Mouse (Mus musculus): ENCODE data around the gene Bicc1. TPM values are rescaled to one million over a fixed set of nuclear protein-coding genes. Genes with fewer than 3 reads are reported as not detected.

The Bicc1 gene
- polyA plus RNA-seq, 1 experiment from 2014 or later: 3.5 TPM

- ATAC-seq (ENCODE audit: low read depth): no peak
- H3K9me3 ChIP-seq (replicated peaks; ENCODE audit: control insufficient read depth, low read length): no peaks in the 10 kb centered on the region
- no peaks in the 10 kb centered on the region for H3K4me1 ChIP-seq (ENCODE audit: control insufficient read depth, low read depth, low read length)
- no peak overlapping the region for H3K4me2 ChIP-seq (ENCODE audit: low read depth, low read length)
- H3K9ac ChIP-seq (ENCODE audit: low read depth, low read length): no peak overlapping the region
- H3K36me3 ChIP-seq (ENCODE audit: control insufficient read depth, insufficient read depth): no peaks in the 10 kb centered on the region
- no peak overlapping the region for H3K4me3 ChIP-seq (ENCODE audit: low read depth, low read length)
- no peak overlapping the region for H3K27ac ChIP-seq (ENCODE audit: low read length)
- WGBS (ENCODE audit: insufficient replicate concordance): 72% methylated on average over 8 of the region's 8 CpGs
- no peaks in the 10 kb centered on the region for H3K27me3 ChIP-seq (ENCODE audit: control insufficient read depth, insufficient read depth, low read depth, low read length)
Observed at GRCm38 (mm10) chr10:71094707-71095254, 64.7 kb downstream of the Bicc1 start.

GRCm38 (mm10) chr10:71093312-71093711 is 66.2 kb downstream of the Bicc1 start:
- no peak for ATAC-seq (ENCODE audit: low read depth)
- H3K27ac ChIP-seq (ENCODE audit: low read length): no peak overlapping the region
- H3K36me3 ChIP-seq (ENCODE audit: control insufficient read depth, insufficient read depth): no peaks in the 10 kb centered on the region
- 65% methylated on average over 2 of the region's 2 CpGs for WGBS (ENCODE audit: insufficient replicate concordance)
- H3K9me3 ChIP-seq (replicated peaks; ENCODE audit: control insufficient read depth, low read length): no peaks in the 10 kb centered on the region
- H3K27me3 ChIP-seq (ENCODE audit: control insufficient read depth, insufficient read depth, low read depth, low read length): no peaks in the 10 kb centered on the region
- H3K4me2 ChIP-seq (ENCODE audit: low read depth, low read length): no peak overlapping the region
- no peaks in the 10 kb centered on the region for H3K4me1 ChIP-seq (ENCODE audit: control insufficient read depth, low read depth, low read length)
- H3K9ac ChIP-seq (ENCODE audit: low read depth, low read length): no peak overlapping the region
- no peak overlapping the region for H3K4me3 ChIP-seq (ENCODE audit: low read depth, low read length)

DNA sequence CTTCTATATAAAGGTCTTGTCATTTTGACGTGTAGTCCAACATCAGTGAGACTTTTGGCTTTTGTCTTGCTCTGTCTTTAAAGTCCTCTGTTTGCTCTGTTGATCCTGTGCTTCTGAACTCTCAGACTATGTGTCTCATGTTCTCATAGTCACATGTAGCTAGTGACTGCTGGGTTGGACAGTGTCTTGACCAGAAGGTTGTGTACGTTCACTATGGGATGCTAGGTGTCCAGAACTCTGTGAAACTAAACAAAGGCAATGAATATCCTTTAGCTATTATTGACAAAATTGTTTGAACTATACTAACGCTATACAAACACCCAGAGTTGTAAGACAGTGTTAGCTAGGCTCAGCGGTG is 72.2 kb downstream of the Bicc1 start:
- ATAC-seq (ENCODE audit: low read depth): no peak
- H3K9ac ChIP-seq (ENCODE audit: low read depth, low read length): no peak overlapping the region
- 49% methylated on average over 4 of the region's 4 CpGs for WGBS (ENCODE audit: insufficient replicate concordance)

GRCm38 (mm10) chr10:71086571-71087358 is 72.7 kb downstream of the Bicc1 start:
- no peak for ATAC-seq (ENCODE audit: low read depth)
- 58% methylated on average over 4 of the region's 4 CpGs for WGBS (ENCODE audit: insufficient replicate concordance)
- no peaks in the 10 kb centered on the region for H3K36me3 ChIP-seq (ENCODE audit: control insufficient read depth, insufficient read depth)

More for the DNA sequence above, 72.2 kb downstream of the Bicc1 start:
- no peak overlapping the region for H3K4me3 ChIP-seq (ENCODE audit: low read depth, low read length)
- no peaks in the 10 kb centered on the region for H3K36me3 ChIP-seq (ENCODE audit: control insufficient read depth, insufficient read depth)
- no peaks in the 10 kb centered on the region for H3K4me1 ChIP-seq (ENCODE audit: control insufficient read depth, low read depth, low read length)
- H3K27me3 ChIP-seq (ENCODE audit: control insufficient read depth, insufficient read depth, low read depth, low read length): no peaks in the 10 kb centered on the region
- H3K4me2 ChIP-seq (ENCODE audit: low read depth, low read length): no peak overlapping the region
- no peak overlapping the region for H3K27ac ChIP-seq (ENCODE audit: low read length)
- H3K9me3 ChIP-seq (replicated peaks; ENCODE audit: control insufficient read depth, low read length): no peaks in the 10 kb centered on the region

GRCm38 (mm10) chr10:71082986-71083385 is 76.5 kb downstream of the Bicc1 start:
- Histone ChIP-seq H3K9ac (ENCODE audit: low read depth, low read length) (no peak overlapping the region), H3K27me3 (ENCODE audit: control insufficient read depth, insufficient read depth, low read depth, low read length) (no peaks in the 10 kb centered on the region), H3K9me3 (replicated peaks; ENCODE audit: control insufficient read depth, low read length) (no peaks in the 10 kb centered on the region), H3K4me1 (ENCODE audit: control insufficient read depth, low read depth, low read length) (no peaks in the 10 kb centered on the region), H3K36me3 (ENCODE audit: control insufficient read depth, insufficient read depth) (no peaks in the 10 kb centered on the region), H3K4me3 (ENCODE audit: low read depth, low read length) (no peak overlapping the region), H3K27ac (ENCODE audit: low read length) (no peak overlapping the region), H3K4me2 (ENCODE audit: low read depth, low read length) (no peak overlapping the region)
- ATAC-seq (ENCODE audit: low read depth): no peak
- WGBS (ENCODE audit: insufficient replicate concordance): 62% methylated on average over 6 of the region's 6 CpGs

More at GRCm38 (mm10) chr10:71086571-71087358, 72.7 kb downstream of the Bicc1 start:
- H3K9ac ChIP-seq (ENCODE audit: low read depth, low read length): no peak overlapping the region
- no peak overlapping the region for H3K4me2 ChIP-seq (ENCODE audit: low read depth, low read length)
- no peaks in the 10 kb centered on the region for H3K9me3 ChIP-seq (replicated peaks; ENCODE audit: control insufficient read depth, low read length)
- H3K27me3 ChIP-seq (ENCODE audit: control insufficient read depth, insufficient read depth, low read depth, low read length): no peaks in the 10 kb centered on the region
- H3K4me3 ChIP-seq (ENCODE audit: low read depth, low read length): no peak overlapping the region
- H3K27ac ChIP-seq (ENCODE audit: low read length): no peak overlapping the region
- no peaks in the 10 kb centered on the region for H3K4me1 ChIP-seq (ENCODE audit: control insufficient read depth, low read depth, low read length)

DNA sequence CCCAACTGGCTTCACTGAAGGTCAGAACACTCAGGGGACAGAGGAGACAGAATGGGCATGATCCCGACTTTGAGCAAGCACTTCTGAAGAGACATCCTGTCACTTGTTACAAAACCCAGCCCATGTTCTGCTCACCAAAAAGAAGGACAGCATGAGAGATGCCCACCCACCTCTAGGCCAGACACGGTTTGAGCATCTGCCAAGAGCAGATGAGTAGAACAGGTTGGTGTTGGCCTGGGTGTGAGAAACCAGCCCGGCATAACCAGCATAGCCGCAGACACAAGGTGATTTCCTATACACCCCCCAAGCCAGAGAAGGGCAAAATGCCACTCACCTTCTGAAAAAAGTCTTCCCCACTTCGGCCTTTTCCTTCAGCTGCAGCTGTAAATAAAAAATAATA is 80.6 kb downstream of the Bicc1 start:
- Histone ChIP-seq H3K4me2 (ENCODE audit: low read depth, low read length) (no peak overlapping the region), H3K27me3 (ENCODE audit: control insufficient read depth, insufficient read depth, low read depth, low read length) (no peaks in the 10 kb centered on the region), H3K27ac (ENCODE audit: low read length) (no peak overlapping the region), H3K36me3 (ENCODE audit: control insufficient read depth, insufficient read depth) (no peaks in the 10 kb centered on the region), H3K4me3 (ENCODE audit: low read depth, low read length) (no peak overlapping the region), H3K4me1 (ENCODE audit: control insufficient read depth, low read depth, low read length) (no peaks in the 10 kb centered on the region), H3K9ac (ENCODE audit: low read depth, low read length) (no peak overlapping the region), H3K9me3 (replicated peaks; ENCODE audit: control insufficient read depth, low read length) (no peaks in the 10 kb centered on the region)
- ATAC-seq (ENCODE audit: low read depth): no peak
- WGBS (ENCODE audit: insufficient replicate concordance): 61% methylated on average over 5 of the region's 5 CpGs

DNA sequence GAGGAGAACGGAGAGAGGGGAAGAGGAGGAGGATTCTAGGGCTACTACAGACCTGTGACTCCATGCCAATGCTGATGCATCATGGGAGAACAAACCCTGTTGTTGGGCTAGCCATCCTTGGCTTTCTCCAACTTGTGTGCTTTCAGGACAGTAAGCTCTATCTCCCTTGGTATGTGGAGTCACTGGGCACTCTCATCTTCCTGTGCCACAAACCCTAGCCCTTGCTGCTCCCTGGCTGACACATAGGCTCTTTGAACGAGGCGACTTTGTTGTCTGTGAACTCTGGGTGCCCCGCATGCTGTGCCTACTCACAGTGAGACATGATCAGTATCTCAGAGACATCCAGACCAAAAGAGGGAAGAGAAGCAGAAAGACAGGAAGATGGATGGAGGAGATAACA is 94.5 kb downstream of the Bicc1 start:
- H3K9me3 ChIP-seq (replicated peaks; ENCODE audit: control insufficient read depth, low read length): no peaks in the 10 kb centered on the region
- H3K9ac ChIP-seq (ENCODE audit: low read depth, low read length): no peak overlapping the region
- H3K4me3 ChIP-seq (ENCODE audit: low read depth, low read length): no peak overlapping the region
- no peak overlapping the region for H3K4me2 ChIP-seq (ENCODE audit: low read depth, low read length)
- H3K4me1 ChIP-seq (ENCODE audit: control insufficient read depth, low read depth, low read length): no peaks in the 10 kb centered on the region; the same call in 1 of the 2 replicates
- H3K36me3 ChIP-seq (ENCODE audit: control insufficient read depth, insufficient read depth): no peaks in the 10 kb centered on the region
- no peaks in the 10 kb centered on the region for H3K27me3 ChIP-seq (ENCODE audit: control insufficient read depth, insufficient read depth, low read depth, low read length)
- H3K27ac ChIP-seq (ENCODE audit: low read length): no peak overlapping the region
- WGBS (ENCODE audit: insufficient replicate concordance): 64% methylated on average over 4 of the region's 4 CpGs
- no peak for ATAC-seq (ENCODE audit: low read depth)

- Histone ChIP-seq H3K36me3 (ENCODE audit: control insufficient read depth, insufficient read depth) (no peaks in the 10 kb centered on the region), H3K9ac (ENCODE audit: low read depth, low read length) (no peak overlapping the region), H3K4me3 (ENCODE audit: low read depth, low read length) (no peak overlapping the region), H3K4me2 (ENCODE audit: low read depth, low read length) (no peak overlapping the region), H3K27me3 (ENCODE audit: control insufficient read depth, insufficient read depth, low read depth, low read length) (no peaks in the 10 kb centered on the region), H3K27ac (ENCODE audit: low read length) (no peak overlapping the region), H3K4me1 (ENCODE audit: control insufficient read depth, low read depth, low read length) (no peaks in the 10 kb centered on the region; the same call in 1 of the 2 replicates), H3K9me3 (replicated peaks; ENCODE audit: control insufficient read depth, low read length) (no peaks in the 10 kb centered on the region)
- 63% methylated on average over 6 of the region's 6 CpGs for WGBS (ENCODE audit: insufficient replicate concordance)
- ATAC-seq (ENCODE audit: low read depth): no peak
Observed at GRCm38 (mm10) chr10:71064576-71064975, 94.9 kb downstream of the Bicc1 start.

- no peak for ATAC-seq (ENCODE audit: low read depth)
- no peaks in the 10 kb centered on the region for H3K9me3 ChIP-seq (replicated peaks; ENCODE audit: control insufficient read depth, low read length)
- 43% methylated on average over 6 of the region's 6 CpGs for WGBS (ENCODE audit: insufficient replicate concordance)
- H3K4me1 ChIP-seq (ENCODE audit: control insufficient read depth, low read depth, low read length): no peaks in the 10 kb centered on the region; the same call in 1 of the 2 replicates
- H3K4me2 ChIP-seq (ENCODE audit: low read depth, low read length): no peak overlapping the region
- H3K4me3 ChIP-seq (ENCODE audit: low read depth, low read length): no peak overlapping the region
- no peak overlapping the region for H3K9ac ChIP-seq (ENCODE audit: low read depth, low read length)
- H3K27ac ChIP-seq (ENCODE audit: low read length): no peak overlapping the region
- no peaks in the 10 kb centered on the region for H3K27me3 ChIP-seq (ENCODE audit: control insufficient read depth, insufficient read depth, low read depth, low read length)
- H3K36me3 ChIP-seq (ENCODE audit: control insufficient read depth, insufficient read depth): no peaks in the 10 kb centered on the region
Observed at GRCm38 (mm10) chr10:71062151-71062550, 97.3 kb downstream of the Bicc1 start.
